Mouse (Mus musculus) spleen, adult 2 months (tissue): ENCODE results near the gene Slc22a2.

ENCODE experiments used
- CTCF ChIP-seq: fragments of 200-500 bp; IDR thresholded peaks from 2 replicates; pipeline ENCODE4 v1.5.1; 2011; ENCODE audit warnings: mild to moderate bottlenecking, inconsistent platforms; ENCODE audit not compliant: insufficient read depth, insufficient read length, insufficient replicate concordance; ENCODE audit errors: extremely low read depth
- POLR2A ChIP-seq: fragments of 200-500 bp; IDR thresholded peaks from 2 replicates; pipeline ENCODE4 v1.6.1; 2011; ENCODE audit warnings: low read depth, low read length, inconsistent platforms

- TF ChIP-seq POLR2A, result no peak
- TF ChIP-seq CTCF, result no peak
Observed at GRCm38 (mm10) chr17:12669363-12669679, 85.4 kb downstream of the Slc22a2 start.
